Mouse (Mus musculus) kidney, postnatal 4 days (tissue): ENCODE measurements around the gene Vps33b.

Source experiments
- DNase-seq, 2 experiments: peaks; one replicate each; pipeline ENCODE4 v3.0.0; 2021; ENCODE audit warnings: mixed read lengths in 2 of 2

Vps33b gene

DNA sequence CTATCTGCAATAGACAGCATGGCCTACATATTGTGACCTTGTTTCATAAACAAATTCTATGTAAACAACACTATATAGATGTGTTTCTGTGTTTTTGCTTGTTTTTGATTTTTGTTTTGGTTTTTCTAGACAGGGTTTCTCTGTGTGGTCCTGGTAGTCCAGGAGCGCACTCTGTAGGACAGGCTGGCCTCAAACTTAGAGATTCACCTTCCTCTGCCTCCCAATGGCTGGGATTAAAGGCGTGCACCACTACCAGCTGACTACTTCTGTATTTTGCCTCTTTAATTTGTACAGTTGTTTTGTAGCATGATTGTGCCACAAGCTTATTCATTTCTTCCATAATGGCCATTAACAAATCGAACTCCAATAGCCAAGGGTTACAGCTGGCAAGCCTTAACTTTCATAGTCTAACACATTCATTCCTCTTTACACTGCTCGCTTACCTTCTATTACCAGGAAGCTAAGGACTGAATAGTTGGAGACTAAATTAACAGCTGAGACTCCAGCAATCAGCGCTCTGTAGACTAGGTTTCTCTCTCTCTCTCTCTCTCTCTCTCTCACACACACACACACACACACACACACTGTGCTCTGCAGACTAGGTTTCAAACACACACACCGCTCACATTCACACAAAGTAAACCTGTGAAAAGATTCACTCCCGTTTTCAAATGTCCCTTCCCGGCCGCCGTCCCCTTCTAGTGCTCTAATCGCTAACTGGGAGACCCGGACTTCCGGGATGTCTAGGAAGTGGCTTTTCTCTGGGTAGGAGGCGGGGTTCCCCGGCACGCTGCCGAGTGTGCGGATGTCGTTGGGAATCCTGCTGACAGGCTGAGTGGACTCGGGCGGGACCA lies at the start of gene Vps33b:
Vps33b (plus strand) TSS at position 753 of the 854 bp plus-strand sequence.
- DNase-seq = peak; percentile 99

DNA sequence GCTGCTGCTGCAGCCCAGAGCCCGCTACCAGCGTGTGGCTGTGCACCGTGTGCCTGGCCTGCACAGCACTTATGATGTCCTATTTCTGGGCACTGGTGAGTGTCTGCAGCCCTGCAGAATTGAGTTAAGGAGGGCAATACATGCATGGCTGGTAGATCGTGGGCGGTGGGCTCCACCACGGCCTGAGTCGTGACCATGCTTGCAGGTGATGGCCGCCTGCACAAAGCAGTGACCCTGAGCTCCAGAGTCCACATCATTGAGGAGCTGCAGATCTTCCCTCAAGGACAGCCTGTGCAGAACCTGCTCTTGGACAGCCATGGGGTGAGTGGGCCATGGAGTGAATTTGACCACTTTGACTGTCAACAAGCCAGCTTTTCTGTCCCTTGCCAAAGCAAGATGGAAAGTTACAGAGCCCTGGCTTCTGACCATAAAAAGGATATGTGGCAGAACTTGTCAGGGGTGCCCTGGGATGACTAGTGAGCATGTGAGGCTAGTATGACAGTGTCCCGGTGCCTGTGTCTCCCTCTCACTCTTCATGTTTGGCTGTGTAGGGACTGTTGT lies 49.1 kb upstream of the Vps33b start:
- DNase-seq = no peak

DNA sequence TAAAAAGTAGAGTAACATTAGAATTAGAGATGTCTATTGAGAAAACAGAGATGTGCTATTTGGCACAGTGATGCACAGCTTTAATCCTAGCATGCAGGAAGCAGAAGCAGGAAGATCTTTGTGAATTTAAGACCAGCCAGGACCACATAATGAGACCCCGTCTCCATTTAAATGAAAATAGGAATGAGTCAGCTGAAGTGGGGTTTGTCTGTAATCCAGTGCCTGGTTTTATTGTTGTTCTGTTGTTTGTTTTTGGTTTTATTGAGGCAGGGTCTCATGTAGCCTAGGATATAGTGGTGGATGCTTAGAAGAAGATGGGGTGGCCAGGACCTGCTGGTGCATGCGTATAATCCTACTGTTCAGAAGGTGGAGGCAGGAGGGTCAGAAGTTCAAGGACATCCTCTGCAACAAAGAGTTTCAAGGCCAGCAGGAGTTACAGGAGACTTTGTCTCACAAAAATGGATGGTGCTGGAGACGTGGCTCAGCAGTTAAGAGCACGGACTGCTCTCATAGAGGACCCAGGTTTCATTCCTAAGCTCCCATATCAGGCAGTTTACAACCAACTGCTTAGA lies 48.2 kb upstream of the Vps33b start:
- no peak for DNase-seq

DNA sequence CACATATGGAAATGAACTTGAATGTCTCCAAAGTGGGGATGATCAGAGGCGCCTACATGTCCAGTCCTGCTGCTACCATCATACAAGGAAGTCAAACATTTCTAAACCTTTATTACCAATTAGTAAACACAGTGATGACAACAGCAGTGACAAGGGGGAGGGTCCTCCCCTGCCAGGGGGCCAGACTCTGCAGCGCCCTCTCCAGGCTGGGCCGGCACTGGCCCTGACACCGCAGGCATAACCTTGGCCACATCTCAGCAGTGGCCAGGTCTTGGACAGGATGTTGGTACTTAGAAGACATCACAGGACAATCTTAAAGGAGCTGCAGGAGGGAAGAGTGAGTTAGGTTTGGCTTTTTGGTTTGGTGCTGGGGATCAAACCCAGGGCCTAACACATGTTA lies 42.4 kb upstream of the Vps33b start:
- no peak for DNase-seq

DNA sequence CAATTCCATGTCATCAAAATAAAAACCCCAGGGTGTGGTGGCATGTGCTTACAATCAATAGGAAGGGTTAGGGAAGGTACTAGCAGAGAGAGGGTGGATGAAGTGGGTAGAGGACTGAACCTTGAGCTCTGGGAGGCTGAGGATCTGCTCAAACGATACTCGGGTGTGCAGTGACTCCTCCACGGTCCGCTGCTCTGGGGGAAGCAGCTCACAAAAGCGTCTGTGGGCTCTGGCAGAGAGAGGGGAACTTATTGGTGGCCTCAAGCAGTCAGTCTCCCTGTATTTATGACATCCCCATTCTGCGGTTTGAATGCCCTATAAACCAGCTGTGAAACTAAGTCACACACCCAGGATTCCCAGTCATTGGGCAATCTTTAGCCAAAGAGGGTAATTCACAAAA lies 39.3 kb upstream of the Vps33b start:
- no peak for DNase-seq

DNA sequence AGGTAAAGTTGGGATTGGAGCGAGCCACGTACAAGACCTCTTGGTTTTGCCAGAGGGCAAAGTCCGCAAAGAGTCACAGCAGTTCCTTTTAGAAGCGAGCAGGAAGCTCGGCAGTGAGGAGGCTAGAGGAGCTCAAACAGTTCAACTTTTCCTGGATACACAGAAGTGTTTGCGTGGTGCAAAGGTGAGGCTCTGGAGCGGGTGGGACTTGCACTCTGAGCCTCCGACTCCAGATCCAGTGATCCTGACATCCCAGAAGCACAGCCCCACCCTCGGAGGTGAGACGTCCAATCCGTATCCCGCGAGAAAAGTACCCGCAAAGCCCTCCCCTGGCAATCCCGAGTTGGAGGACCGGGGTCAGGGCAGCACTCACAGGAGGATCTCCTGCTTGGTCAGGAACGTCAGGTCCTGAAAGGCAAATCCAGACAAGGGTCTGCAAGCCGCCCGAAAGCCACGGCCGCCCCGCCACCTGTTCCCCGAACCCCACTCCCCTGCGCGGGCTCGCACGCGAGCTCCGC lies 37.4 kb upstream of the Vps33b start:
- no peak for DNase-seq

DNA sequence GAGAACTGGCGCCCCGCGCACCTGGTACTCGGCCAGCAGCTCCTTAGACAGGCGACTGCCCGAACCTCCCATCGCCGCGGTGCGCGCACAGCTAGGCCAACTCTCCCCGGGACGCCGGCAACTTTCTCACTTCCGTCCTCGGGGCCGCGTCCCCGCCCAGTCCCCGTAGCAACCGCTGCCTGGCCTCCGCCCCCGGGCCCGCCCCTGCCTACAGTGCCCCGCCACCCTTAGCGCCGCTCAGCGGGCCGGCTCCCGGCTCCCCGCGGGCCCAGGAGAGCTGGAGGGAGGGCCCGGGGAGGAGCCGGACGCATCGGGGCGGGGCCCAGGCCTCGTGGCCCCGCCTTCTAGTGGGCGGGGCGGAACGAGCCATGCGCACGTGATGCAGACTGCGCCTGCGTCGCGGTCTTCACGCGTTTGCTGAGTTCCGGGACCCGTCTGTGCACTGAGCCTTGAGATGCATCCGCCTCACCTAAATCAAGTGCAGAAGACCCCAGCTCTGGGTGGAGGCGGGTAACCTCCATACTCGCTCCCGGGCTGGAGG lies 36.9 kb upstream of the Vps33b start, which contains the start of the genes Cib1 and Gdpgp1:
Cib1 (minus strand) TSS at position 325 of the 541 bp plus-strand sequence.
Gdpgp1 (plus strand) TSS at position 377 of the 541 bp plus-strand sequence.
- DNase-seq = peak; percentile 96 to 98

DNA sequence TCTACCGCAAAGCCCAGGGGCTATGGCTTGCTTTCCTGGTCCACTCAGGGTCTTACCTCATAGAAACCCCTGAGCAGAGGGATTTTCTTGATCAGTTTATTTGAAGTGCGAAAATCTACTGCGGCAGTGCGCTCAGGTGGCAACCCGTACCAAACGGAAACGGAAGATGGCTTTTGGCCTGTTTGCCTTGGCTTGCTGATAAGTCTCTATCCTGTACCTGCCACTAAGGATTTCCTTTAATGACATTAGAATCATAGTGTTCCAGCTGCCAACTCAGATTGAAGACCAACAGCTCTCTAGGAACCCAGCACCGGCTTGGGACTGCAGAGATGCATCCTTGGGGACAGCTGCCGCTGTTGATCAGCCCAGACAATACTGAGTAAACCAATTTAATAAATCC lies 35.6 kb upstream of the Vps33b start:
- DNase-seq = no peak

DNA sequence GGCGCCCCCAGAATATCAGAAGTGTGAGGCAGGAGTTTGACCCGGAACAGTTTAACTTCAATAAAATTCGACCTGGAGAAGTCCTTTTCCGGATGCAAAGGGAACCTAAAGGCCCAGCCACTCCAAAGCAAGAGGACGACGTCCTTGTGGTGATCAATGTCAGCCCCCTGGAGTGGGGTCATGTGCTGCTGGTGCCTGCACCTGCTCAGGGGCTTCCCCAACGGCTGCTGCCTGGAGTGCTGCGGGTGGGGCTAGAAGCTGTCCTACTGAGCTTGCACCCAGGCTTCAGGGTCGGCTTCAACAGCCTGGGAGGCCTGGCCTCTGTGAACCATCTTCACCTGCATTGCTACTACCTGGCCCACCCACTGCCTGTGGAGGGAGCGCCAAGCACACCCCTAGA lies 30.9 kb upstream of the Vps33b start:
- DNase-seq = no peak

DNA sequence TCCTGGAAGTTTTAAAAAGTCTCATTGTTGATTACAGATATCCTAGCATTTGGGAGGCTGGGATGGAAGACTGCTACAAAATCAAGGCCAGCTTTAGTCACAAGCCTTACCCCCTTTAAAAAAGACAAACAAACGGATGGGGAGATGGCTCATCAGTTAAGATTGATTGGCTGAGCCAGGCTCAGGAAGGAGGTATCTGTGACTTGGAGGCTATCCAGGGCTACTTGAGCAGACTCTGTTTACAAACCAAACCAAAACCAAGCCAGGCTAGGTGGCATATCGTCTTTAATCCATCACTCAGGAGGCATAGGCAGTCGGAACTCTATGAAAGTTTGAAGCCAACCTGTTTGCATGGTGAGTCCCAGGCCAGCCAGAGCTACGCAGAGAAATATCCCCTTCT lies 27.8 kb upstream of the Vps33b start:
- no peak for DNase-seq

DNA sequence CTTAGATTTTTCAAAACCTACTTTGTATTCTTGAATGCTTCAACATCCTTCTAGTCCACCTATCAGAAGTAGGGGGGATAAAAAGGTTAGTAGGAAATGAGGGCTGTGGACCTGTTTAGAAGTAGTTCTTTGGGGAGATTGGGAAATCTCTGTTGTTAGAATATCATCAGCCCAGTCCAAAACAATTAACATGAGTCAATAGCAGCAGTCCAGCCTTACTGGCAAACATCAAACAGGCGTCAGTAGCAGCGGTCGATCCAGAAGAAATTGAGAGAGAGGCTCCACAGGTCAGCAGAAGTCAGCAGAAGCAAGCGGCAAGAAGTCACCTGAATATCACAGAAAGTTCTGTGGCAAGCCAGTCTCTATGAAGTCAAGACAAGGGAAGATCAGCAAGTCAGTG lies 24.6 kb upstream of the Vps33b start:
- DNase-seq = no peak

DNA sequence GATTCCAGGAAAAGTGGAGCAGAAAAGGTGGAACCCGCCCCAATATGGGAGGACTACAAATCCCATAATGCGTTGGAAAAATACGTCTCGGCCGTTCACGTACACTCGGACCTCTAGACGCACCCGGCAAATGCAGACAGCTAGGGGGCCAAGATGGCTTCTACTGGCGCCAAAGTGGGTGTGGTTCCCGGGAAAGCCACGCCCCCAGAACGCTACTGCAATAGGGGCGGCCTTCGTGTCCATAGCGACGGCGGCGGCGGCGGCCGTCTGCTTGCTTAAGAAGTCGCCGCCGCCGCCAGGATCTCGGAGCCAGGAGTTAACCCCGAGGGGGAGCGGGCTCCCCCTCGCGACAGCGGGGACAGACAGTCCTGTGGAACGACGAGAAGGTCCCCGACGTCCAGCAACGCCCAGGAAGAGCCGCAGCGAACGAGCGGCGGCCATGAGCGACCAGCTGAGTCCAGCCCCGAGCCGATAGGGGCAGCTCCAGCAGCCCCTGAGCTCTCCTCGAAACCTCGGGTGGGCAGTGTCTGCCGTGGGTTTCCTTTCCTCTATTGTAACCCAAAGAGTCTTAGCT lies 23.2 kb upstream of the Vps33b start, which contains the start of gene Ttll13:
Ttll13 (plus strand) TSS at position 229 of the 574 bp plus-strand sequence.
- DNase-seq = peak; percentile 99

DNA sequence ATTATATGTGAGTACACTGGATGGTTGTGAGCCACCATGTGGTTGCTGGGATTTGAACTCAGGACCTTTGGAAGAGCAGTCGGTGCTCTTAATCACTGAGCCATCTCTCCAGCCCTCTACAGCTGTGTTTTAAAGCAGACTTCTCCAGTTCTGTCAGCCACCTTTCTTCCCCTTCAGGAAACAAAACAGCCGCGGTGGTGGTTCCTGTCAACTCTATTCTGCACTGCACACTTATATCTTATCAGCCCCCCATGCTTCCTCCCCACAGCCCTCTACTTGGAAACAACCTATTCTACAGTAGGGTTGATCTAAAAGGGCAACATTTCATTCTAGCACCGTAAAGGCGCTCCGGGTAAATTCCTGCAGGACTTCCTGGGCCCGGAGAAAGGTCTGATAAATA lies 22.6 kb upstream of the Vps33b start:
- no peak for DNase-seq

DNA sequence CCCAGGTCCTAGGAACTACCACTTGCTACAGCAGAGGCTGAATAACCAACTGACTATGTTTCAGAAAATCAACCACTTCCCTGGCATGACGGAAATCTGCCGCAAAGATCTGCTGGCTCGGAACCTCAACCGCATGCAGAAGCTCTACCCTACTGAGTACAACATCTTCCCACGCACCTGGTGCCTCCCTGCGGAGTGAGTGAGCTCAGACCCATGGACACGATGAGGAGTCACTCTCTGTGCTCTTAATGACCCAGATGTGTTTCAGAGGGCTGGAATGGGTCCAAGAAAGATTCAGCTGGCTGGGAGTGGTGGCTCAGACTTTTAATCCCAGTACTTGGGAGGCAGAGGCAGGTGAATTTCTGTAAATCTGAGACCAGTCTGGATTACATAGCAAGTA lies 17.0 kb upstream of the Vps33b start:
- no peak for DNase-seq

DNA sequence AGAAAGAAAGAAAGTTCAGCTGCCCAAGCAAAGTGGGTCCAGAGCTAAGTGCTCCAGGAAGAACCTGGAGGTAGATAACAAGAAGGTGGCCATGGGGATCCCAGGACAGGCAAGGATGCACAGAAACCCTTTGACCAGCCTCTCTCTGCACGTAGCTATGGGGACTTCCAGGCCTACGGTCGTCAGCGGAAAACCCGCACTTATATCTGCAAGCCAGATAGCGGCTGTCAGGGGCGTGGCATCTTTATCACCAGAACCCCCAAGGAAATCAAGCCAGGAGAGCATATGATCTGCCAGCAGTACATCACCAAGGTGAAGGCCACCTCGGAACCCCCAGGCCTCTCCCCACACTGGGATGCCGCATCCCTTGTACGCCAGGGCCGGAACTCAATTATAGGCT lies 16.6 kb upstream of the Vps33b start:
- no peak for DNase-seq

DNA sequence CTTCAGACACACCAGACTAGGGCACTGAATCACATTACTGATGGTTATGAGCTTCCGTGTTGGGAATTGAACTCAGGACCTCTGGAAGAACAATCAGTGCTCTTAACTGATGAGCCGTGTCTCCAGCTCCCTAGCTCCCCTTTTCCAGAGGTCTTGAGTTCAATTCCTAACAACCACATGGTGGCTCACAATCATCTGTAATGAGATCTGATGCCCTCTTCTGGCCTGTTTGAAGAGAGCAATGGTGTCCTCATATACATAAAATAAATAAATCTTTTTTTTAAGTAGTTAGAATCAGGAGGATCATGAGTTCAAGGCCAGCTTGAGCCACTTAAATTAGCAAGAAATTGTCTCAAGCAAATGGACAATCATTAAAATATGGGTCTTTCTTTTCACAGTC lies 13.5 kb upstream of the Vps33b start:
- DNase-seq = no peak

DNA sequence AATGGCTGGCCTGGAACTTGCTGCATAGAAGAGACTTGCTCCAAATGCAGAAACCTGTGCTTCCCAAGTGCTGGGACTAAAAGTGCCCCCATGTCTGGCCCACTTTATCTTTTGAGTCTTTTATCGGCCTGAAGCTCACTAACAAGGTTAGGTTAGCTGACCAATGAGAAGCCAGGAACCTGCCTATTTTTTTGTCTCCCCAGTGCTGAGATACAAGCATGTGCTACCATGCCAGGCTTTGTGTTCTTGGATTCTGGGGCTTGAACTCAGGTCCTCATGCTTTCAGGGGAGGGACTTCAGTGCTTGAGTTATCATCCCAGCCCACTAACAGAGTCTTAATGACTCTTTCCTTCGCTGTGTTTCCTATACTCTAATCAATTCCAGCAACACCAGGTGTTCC lies 11.7 kb upstream of the Vps33b start:
- DNase-seq = no peak

DNA sequence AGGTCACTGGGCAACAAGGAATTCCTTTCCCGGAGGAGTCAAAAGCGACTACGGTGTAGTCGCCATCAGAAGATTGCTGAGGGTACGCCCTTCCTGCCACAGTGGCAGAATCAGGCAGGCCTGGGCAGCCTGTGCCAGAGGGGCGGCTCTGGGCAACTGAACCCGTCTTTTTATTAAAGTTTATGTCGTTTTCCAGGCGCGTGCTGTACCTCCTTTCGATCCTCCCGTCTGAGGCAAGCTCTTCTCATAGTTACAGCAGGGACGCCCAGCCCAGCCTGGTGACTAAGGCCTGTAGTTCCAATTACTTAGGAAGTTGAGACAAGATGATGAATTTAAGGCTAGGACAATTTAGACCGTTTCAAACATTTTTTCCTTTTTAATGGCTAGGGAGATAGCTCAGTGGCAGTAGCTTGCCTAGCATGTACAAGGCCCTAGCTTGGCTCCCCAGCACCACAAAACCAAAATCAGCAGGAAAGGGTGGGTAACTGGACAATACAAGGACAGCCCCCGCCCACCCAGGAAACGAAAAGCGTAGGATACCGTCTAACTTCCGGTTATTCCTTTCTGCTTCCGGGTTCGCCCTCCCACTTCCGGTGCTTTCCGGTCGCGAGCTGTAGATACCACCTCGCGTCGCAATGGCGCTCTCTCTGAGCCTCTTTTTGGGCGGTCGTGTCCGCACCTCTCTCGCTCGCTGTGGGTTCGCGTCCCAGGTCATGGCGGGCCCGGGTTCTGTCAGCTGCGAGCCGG lies 8.7 kb upstream of the Vps33b start, which contains the start of gene Ngrn:
Ngrn (plus strand) TSS at position 591 of the 747 bp plus-strand sequence.
- peak; percentile 89 to 94 for DNase-seq

DNA sequence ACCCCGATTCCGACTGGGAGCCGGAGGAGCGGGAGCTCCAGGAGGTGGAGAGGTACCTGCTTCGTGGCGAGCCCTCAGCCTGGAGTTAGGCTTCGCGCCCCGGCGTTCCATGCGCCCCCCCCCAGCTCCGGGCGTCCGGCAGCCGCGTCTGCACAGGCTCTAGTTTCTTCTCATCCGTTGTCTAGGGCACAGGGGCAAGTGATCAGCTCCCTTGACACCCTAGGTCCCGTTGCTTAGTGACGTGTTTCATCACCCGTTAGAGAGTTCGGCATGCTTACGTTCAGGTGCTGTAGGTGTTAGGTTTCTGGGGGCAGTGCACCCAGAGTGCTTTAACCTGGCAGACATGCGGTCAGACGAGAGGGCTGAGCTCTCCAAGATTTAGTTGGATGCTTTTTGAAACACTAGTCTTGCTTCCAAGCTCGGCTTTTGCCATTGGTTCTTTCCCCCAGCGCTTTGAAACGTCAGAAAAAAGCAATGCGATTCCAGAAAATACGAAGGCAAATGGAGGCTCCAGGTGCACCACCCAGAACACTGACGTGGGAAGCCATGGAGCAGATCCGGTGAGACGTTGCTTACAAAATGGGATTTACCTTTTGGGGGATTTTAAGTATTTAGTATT lies 8.0 kb upstream of the Vps33b start:
- no peak for DNase-seq

DNA sequence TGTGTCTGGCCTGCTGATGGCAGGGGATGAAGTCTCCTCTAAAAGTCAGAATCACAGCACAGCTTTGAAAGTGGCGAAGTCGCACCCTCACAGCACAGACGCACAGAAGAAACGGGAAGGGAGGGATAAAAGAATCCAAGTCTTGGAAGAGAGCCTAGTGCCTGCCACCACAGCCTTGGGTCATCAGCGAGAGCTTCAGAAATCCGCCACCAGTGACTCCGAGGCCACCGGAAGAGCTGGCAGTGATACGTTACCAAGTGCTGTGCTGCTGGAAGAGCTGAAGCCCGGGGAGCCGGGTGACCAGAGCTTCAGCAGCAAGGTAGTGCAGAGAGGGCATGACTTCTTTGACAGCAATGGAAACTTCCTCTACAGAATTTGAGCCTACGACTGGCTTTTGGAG lies 4.8 kb upstream of the Vps33b start:
- no peak for DNase-seq

DNA sequence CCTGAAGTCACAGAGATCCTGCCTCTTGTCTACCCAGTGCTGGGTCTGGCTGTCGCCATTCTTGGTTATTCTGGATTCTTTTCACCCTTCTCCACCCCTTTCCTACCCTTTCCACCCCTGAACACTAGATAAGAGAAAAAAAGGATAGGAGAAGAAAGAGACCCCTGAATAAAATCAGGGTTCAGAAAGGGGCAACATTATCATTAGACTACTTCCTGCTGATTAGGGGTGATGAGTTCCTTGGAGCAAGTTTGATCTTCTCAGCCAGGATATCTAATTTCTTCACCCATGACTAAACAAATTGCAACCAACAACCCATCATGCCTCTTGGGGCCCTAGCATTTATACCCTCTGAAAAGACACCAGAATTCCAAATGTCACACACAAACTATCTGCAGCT lies 1.7 kb upstream of the Vps33b start:
- DNase-seq = no peak

DNA sequence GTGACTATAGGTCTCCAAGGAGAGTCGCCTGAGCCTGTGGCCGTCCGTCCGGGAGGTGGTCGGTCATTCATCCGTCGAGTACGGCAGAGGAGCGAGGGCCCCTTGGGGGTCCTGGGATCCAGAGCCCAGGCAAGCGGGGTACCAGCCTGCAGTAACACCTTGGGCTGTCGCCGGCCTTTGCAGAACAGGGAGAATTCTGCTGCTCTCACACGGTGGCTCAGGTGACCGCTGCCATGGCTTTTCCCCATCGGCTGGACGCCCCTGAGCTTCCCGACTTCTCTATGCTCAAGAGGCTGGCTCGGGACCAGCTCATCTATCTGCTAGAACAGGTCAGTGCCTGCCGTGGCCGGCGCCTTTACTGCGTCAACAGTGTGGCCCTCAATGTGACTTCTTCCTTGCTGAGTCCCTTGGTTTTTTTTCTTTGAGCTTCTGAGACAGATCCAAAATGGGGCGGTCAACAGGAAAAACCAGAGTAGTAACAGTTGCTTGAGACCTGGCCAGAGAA lies 354 bp downstream of the Vps33b start:
- DNase-seq = peak in 1 of 2 experiments; percentile 64
